Mouse (Mus musculus): ENCODE results near the gene Dmp1. TPM values are rescaled to one million over a fixed set of nuclear protein-coding genes. Genes with fewer than 3 reads are reported as not detected.

The Dmp1 gene
- total RNA-seq (2021) = not detected in 2 replicates
- long read RNA-seq = 0 reads

GRCm38 (mm10) chr5:104202351-104202750 lies at the start of gene Dmp1:
Dmp1 (plus strand) TSS chr5:104202613.
- no peak for DNase-seq

DNA sequence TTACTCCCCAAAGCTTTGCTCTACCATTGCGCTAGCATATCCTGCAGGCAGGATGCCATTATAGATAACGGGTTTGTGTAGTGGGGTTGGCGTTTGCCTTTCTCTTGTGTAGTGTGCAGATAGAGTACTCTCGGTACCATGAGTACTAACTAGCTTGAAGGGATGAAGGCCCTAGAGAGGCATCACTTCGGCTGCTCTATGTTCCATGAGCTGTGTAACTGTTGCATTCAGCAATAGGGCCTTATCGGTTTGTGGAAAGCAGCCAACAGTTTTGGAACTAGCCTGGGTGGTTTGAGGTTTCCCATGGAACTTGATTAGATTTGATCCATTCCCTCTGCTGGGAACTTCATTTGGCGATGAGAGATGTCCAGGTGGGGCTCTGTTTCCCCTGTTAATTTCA lies 44.7 kb upstream of the Dmp1 start:
- no peak for DNase-seq

GRCm38 (mm10) chr5:104158332-104159052 lies 43.9 kb upstream of the Dmp1 start:
- no peak for DNase-seq

DNA sequence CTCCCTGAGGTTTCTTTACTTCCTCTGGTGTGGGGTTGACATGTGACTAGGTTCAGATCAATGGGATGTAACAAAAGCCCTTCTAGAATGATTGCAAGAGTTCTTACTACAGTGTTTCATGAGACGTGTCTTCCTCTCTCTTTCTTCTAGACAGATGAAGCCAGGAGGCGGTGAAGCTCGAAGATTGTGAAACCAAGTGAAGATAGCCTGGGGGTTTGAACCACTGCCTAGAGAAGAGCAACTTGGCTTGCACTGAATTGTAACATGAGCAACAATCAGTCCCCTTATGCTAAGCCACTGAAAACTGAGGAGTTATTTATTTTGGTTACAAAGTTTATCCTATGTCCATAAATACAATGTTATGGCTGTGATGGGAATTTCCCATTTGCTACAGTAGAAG lies 41.8 kb upstream of the Dmp1 start:
- no peak for DNase-seq

GRCm38 (mm10) chr5:104161390-104161789 lies 41.0 kb upstream of the Dmp1 start:
- no peak for DNase-seq

DNA sequence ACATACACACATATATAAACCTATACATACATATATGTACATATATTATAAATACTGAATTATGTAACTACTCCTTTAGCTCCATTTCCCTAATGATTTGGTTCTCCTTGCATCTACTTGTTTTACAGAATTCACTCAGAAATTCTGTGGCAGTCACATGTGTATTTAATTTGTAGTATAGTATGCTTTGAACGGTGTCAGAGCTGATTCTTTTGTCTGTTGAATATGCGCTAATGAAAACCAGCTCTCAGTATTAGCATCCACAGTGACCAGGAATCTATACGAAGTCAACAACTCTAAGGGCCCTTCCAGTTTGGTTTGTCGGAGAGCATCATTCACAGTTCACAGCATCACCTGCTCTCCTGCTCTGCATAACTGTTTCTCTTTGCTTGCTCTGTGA lies 38.9 kb upstream of the Dmp1 start:
- no peak for DNase-seq

DNA sequence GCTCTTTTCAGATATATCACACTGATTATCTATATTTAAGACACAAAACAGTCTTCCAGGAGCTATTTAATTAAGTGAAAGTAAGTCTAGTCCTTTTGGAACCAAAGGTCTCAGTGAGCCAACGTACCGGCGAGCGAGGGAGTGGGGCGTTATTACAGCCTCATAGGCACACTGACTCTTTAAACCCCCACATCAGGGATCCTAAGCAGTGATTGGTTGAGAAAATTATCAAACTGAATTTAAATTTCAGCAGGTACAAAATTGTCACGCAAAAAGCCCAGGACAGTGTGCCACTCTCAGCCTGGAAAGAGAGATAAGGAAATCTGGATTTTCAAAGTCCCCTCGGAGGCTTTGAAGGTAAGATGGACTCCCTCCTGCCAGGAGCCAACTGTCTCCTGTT lies 32.0 kb upstream of the Dmp1 start, which contains the start of gene Dspp:
TSS of gene Dspp (plus strand) at position 301 of the 400 bp plus-strand sequence.
- DNase-seq = no peak

DNA sequence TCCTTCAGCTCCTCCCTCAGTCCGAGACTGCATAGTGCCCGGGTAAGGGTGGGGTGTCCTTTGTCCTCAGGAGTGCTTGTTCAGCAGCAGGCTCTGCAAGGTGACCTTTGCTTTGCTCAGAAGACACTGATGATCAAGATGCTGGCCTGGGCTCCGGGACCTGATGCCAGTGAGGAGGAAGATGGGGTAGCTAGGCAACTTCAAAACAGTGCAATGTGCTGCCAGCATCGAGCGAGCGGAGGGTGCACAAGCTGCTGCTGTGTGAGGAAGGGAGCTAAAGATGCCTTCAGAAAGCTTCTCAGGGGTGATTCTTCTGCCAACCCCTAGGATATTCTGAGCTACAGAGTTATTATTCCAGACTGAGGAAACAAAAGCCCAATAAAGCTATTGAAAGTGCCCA lies 29.3 kb upstream of the Dmp1 start:
- no peak for DNase-seq

- DNase-seq = no peak
These were observed 18.7 kb upstream of the Dmp1 start for GRCm38 (mm10) chr5:104183743-104184142.

- DNase-seq = no peak
These were observed 15.1 kb upstream of the Dmp1 start for GRCm38 (mm10) chr5:104187281-104187680.

DNA sequence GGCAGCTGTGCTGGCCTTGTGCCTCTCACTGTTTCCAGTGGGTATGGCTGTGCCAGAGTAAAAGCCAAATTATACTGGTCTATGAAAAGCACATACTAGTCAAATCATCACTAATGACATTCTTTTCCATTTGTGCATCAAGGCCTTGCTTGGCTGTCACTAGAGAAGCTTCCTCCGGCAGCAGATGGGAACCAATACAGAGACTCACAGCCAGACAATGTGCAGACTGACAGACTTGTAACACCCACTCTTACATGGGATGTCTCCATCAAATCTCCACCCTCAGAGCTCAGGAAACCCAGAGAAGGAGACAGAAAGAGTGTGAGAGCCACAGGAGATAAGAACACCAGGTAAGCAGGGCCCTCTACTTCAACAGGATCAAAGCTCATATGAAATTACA lies 7.3 kb upstream of the Dmp1 start:
- DNase-seq = no peak

DNA sequence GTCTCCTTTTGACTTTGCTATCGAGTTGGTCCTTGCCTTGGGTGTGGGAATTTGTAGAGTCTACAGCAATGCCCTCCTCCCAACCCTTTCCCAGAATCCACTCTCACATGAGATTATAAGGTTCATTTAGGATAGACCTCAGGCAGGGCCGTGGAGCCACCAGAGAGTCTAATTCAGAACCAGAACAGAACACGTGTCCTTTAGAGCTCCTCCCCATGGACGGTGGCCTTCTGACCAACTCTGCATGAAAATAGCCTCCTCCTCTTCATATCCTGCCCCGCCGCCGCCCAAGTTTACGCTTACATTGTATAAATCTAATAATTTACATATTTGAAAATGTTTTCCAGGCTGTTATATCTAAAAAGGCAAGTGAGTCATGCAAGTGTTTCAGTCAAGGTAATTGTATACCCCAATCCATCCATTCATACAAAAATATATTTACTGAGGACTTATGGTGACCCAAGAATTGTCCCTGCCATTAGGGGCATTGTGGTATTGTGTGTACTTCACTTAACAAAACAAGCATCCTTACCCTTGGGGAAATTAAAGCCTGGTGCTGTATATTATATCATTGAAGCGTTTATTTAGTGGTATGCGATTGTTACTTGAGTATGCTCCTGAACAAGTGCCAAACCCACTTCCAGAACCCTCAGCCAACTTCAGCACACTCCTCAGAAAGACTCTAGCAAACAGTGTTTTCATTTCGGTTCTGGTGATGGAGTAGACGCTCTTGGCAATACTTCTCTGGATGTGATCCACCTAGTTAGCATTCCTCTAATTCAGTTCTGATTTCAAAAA lies 1.1 kb upstream of the Dmp1 start:
- DNase-seq = no peak

GRCm38 (mm10) chr5:104212531-104212930 lies 10.1 kb downstream of the Dmp1 start:
- DNase-seq = no peak

DNA sequence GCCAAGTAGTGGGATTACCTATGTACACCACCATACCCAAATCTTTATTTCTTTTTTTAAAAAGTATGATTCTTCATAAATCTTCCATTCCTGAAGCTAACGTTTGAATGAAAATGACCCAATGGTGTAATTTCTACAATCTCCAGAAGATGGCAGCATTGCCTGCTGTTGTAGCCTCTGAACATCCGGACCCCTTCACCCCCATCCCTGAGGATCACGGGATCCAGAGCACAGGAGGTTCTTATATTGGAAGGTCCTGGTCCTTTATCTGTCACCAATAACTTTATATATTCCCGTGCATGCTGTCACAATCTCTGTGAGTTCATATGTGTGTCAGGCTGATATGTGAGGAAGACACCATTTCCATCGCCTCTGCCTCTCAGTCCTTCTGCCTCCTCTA lies 16.5 kb downstream of the Dmp1 start:
- no peak for DNase-seq

GRCm38 (mm10) chr5:104224299-104224698 lies 21.9 kb downstream of the Dmp1 start:
- DNase-seq = no peak

DNA sequence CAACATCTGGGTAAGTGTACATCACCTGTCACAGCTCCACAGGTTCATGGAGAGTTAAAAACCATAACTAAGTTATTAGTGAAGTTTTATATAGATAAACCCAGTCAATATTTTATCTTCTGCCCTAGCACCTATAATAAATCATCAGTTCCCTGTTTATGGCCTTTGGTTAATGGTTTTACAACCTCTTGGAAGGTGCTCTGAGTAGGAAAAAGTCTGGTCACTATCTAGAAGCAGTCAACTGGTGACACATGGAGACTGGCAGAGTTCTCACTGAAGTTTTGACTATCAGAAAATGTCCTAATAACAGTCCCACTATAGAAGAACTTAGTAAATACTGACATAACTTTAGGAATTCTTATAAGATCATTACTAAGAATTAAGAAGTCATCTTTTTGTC lies 22.3 kb downstream of the Dmp1 start:
- DNase-seq = no peak

DNA sequence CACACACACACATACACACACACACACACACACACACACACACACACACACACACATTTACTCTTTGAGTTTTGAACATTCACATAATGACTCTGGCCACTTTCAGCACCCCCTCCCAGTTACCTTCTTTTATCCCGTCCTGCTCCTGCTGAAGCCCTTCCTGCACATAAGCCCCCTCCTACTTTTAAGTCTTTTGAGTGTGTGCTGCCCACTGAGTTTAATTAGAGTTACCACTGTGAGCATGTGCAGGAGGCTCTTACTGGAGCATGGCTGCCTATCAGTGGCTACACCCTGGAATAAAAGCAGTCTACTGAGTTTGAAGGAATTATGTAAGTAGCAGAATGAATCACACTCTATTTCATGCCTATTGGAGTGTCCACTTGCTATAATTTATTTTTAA lies 26.1 kb downstream of the Dmp1 start:
- DNase-seq = no peak

- DNase-seq = no peak
These were observed 34.3 kb downstream of the Dmp1 start for GRCm38 (mm10) chr5:104236741-104237140.

GRCm38 (mm10) chr5:104239674-104240378 lies 37.4 kb downstream of the Dmp1 start:
- peak; percentile 12 for DNase-seq

- no peak for DNase-seq
These were observed 41.8 kb downstream of the Dmp1 start for GRCm38 (mm10) chr5:104244261-104244660.

DNA sequence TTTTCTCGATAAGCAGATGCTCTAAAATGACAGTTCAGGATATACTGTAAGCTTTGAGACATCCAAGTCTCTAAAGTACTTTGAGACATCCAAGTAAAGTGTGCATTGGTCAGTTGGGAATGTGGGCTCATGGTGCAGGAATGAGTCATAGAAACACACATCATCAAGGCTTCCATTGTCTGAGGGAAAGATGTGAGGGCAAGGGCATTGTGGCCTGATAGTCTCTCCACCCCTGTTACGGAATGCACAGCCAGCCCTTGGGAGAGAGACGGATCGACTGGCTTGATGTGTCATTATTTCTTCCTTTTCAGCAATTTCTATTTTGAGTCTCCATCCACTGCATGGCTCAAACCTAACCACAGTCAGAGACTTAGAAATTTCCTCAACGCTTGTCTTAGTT lies 49.4 kb downstream of the Dmp1 start:
- no peak for DNase-seq

GRCm38 (mm10) chr5:104256585-104256984 lies 54.2 kb downstream of the Dmp1 start:
- no peak for DNase-seq

- no peak for DNase-seq
These were observed 59.6 kb downstream of the Dmp1 start for GRCm38 (mm10) chr5:104261908-104262461.
